Mouse (Mus musculus) central nervous system, embryonic 18 days (tissue): ENCODE measurements around the gene Lrba. TPM values are rescaled to one million over a fixed set of nuclear protein-coding genes. Genes with fewer than 3 reads are reported as not detected.

ENCODE experiments used
- polyA plus RNA-seq: library from polyadenylated mRNA; depleted of rRNA; stranded (reverse); fragments of >200 nt; gene quantifications from 2 replicates; pipeline ENCODE4 v1.2.3, GENCODE M21; 2012; rRNA removed

Lrba gene
- polyA plus RNA-seq = 6.9 and 8.0 TPM in 2 replicates

DNA sequence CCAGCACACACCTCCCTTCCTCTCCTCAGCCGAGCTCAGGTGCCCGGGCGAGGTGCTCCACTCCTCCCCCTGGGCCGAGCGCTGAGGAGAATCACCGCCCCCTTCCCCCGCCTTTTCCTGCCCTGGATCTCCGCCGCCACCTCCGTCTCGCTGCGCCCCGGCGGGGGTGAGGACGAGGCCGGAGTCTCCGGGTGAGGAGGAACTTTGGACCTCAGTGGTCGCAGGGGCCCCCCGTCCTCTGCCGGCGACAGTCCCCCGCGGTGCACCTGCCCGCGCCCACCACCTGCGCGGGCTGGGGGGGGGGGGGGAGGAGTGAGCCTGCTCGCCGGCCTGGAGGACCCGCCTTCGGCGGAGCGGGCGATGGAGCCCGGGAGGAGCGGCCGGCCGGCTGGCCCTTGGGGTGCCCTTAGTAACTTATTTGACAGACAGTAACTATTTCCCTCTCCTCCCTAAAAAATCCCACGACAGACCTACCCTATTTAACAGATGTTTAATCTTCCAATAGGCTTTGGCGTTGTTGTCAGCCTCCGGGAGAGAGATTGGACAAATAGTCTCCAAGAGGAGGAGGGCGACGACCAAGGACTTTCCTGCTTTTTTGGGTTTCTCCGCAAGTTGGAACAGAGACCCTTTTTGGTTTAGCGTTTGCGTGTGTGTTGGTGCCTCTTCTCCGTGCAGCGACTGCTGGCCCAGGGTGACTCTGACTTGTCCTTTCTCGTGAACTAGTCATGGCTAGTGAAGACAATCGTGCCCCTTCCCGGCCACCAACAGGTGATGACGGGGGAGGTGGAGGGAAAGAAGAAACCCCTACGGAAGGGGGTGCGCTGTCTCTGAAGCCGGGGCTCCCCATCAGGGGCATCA is at the start of gene Lrba:
Lrba (plus strand) TSS at position 117 of the 858 bp plus-strand sequence.

DNA sequence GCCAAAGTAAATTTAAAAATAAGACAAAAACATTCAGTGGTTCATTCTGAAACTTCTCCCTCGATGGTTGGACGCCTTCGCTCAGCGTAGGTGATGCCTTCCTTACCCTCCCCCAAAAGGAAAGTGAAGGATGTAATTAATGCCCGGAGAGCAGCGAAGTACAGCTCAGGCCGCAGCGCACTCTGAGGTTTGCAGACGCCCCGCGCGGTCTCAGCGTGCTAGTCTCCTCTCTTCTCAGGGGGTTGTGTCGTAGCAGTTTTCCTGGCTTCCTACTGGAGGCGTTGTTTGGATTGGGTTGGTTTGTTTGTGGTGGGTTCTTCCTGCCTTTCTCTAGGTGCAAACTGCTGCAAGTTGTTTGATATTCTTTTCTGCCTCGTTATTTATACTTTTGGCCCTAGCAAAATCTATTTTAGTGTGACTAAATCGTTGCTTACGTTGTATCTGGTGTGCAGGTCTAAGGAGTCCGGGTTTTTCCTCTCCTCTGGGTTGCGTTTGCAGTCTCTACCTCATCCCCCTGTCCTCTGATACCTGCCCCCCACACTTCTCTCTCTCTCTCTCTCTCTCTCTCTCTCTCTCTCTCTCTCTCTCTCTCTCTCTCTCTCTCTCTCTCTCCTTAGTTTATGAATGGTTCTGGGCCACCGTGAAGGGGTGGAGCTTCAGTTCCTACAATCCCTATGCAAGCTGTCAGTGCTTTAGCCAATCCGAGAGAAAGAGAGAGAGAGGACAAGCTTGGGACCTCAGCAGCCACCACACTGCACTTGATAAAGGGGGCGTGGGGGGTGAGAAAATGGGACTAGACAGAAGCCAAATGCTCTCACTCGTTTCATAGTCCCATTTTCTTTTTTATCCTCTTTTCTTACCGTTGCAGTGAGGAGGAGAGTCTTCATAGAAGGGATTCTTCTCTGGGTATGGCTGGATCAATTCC is 323.9 kb downstream of the Lrba start, which contains the start of gene Mab21l2:
Mab21l2 (minus strand) TSS at position 539 of the 925 bp plus-strand sequence.

Other genes with a start within 250 kb of the Lrba start
- gene Prss48, start 222.2 kb upstream of the Lrba start, polyA plus RNA-seq = not detected in 2 replicates
- 1,035 and 1,066 TPM in 2 replicates for gene Rps3a1, start 82.0 kb upstream of the Lrba start, polyA plus RNA-seq